Mouse (Mus musculus): ENCODE data around the gene Tmem50a.

Tmem50a gene

GRCm38 (mm10) chr4:134852438-134853255 is 62.2 kb downstream of the Tmem50a start:
- DNase-seq (ENCODE audit: low read depth, low spot score), result no peak

- peak; percentile 40 for DNase-seq (ENCODE audit: low read depth, low spot score)
These were observed 62.9 kb downstream of the Tmem50a start for GRCm38 (mm10) chr4:134851876-134852275.

DNA sequence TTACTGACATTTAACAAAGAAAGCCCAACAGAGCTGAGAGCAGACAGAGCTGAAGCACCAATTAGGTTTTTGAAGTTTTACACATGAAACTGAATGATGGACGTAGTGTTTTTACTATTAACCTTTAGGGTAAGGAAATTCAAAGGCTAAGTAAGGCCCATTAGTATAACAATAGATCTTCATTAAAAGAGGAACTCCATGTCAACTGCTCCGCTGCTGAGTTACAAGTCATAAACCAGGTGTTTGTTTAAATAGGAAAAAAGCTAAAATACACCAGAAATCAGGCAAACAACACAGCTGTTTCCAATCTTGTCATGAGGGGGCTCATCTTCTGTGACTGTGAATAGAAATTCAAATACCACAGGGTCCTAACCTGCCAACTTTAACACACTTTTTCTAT is 63.6 kb downstream of the Tmem50a start:
- DNase-seq (ENCODE audit: low read depth, low spot score), result no peak

DNA sequence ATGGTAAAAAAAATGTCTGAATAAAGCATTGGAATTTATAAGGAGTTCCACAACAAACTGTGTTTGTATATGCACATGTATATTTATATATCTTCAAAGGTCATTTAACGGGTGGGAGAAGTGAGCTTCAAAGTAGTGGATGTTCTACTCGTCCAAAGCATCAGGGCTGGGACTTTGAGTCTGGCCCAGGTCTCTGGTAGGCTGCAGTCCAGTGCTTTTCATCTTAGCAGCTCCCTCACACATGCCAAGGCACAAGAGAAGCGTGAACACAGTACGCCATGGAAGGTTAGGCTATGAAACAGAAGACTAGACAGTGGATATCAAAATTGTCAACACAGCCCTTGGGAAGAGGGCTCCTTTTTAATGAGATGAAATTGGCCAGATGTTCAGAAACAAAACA is 64.3 kb downstream of the Tmem50a start:
- DNase-seq (ENCODE audit: low read depth, low spot score), result no peak

Measured in brain, adult 2 months (tissue).